Mouse (Mus musculus): ENCODE results near the gene Coro2b. TPM values are rescaled to one million over a fixed set of nuclear protein-coding genes. Genes with fewer than 3 reads are reported as not detected.

The Coro2b gene
- polyA plus RNA-seq, 1 experiment from 2014 or later = 0.98 TPM

- WGBS (ENCODE audit: insufficient replicate concordance) = 68% methylated on average over 15 of the region's 15 CpGs
- Histone ChIP-seq H3K4me3 (replicated peaks) (no peak overlapping the region), H3K4me2 (no peak overlapping the region), H3K27ac (no peak overlapping the region), H3K36me3 (no peaks in the 10 kb centered on the region), H3K27me3 (no peaks in the 10 kb centered on the region), H3K9me3 (replicated peaks) (no peaks in the 10 kb centered on the region), H3K9ac (no peak overlapping the region), H3K4me1 (replicated peaks) (peaks cover 11% of the 10 kb centered on the region)
- no peak for DNase-seq
- no peak for ATAC-seq (ENCODE audit: low read depth)
Measured at GRCm38 (mm10) chr9:62432261-62433060, 104.4 kb downstream of the Coro2b start.

GRCm38 (mm10) chr9:62430741-62431140, 106.1 kb downstream of the Coro2b start:
- no peak overlapping the region for H3K9ac ChIP-seq

GRCm38 (mm10) chr9:62427010-62427409, 109.8 kb downstream of the Coro2b start:
- Histone ChIP-seq H3K4me3 (replicated peaks) (no peak overlapping the region), H3K27me3 (no peaks in the 10 kb centered on the region), H3K9ac (no peak overlapping the region), H3K27ac (no peak overlapping the region), H3K4me1 (replicated peaks) (peaks cover 6% of the 10 kb centered on the region; the same call in 1 of the 2 replicates), H3K36me3 (no peaks in the 10 kb centered on the region), H3K4me2 (no peak overlapping the region), H3K9me3 (replicated peaks) (no peaks in the 10 kb centered on the region)
- WGBS (ENCODE audit: insufficient replicate concordance) = 47% methylated on average over 8 of the region's 8 CpGs
- ATAC-seq (ENCODE audit: low read depth) (no peak), DNase-seq (no peak)

More at GRCm38 (mm10) chr9:62430741-62431140, 106.1 kb downstream of the Coro2b start:
- H3K36me3 ChIP-seq = no peaks in the 10 kb centered on the region
- no peak overlapping the region for H3K4me3 ChIP-seq (replicated peaks)
- H3K27me3 ChIP-seq = no peaks in the 10 kb centered on the region
- WGBS (ENCODE audit: insufficient replicate concordance) = 79% methylated on average over 4 of the region's 4 CpGs
- no peak overlapping the region for H3K27ac ChIP-seq
- H3K9me3 ChIP-seq (replicated peaks) = no peaks in the 10 kb centered on the region
- DNase-seq (no peak), ATAC-seq (ENCODE audit: low read depth) (no peak)
- peaks cover 1% of the 10 kb centered on the region for H3K4me1 ChIP-seq (replicated peaks)
- no peak overlapping the region for H3K4me2 ChIP-seq

- H3K4me1 ChIP-seq (replicated peaks) = peaks cover 10% of the 10 kb centered on the region
- H3K9me3 ChIP-seq (replicated peaks) = no peaks in the 10 kb centered on the region
- H3K27ac ChIP-seq = no peak overlapping the region
- no peak overlapping the region for H3K4me3 ChIP-seq (replicated peaks)
- H3K9ac ChIP-seq = no peak overlapping the region
- 67% methylated on average over 6 of the region's 6 CpGs for WGBS (ENCODE audit: insufficient replicate concordance)
- DNase-seq (no peak), ATAC-seq (ENCODE audit: low read depth) (no peak)
- H3K4me2 ChIP-seq = no peak overlapping the region
- no peaks in the 10 kb centered on the region for H3K36me3 ChIP-seq
- no peaks in the 10 kb centered on the region for H3K27me3 ChIP-seq
Measured at GRCm38 (mm10) chr9:62426531-62426930, 110.3 kb downstream of the Coro2b start.

- ATAC-seq (ENCODE audit: low read depth) (no peak), DNase-seq (no peak)
- H3K9ac ChIP-seq = no peak overlapping the region
- H3K4me2 ChIP-seq = no peak overlapping the region
- peaks cover 15% of the 10 kb centered on the region for H3K4me1 ChIP-seq (replicated peaks)
- no peak overlapping the region for H3K4me3 ChIP-seq (replicated peaks)
- no peak overlapping the region for H3K27ac ChIP-seq
- no peaks in the 10 kb centered on the region for H3K36me3 ChIP-seq
- H3K9me3 ChIP-seq (replicated peaks) = no peaks in the 10 kb centered on the region
- 77% methylated on average over 19 of the region's 19 CpGs for WGBS (ENCODE audit: insufficient replicate concordance)
- H3K27me3 ChIP-seq = no peaks in the 10 kb centered on the region
Measured at GRCm38 (mm10) chr9:62426021-62426420, 110.8 kb downstream of the Coro2b start.

- Histone ChIP-seq H3K9me3 (replicated peaks) (no peaks in the 10 kb centered on the region), H3K36me3 (no peaks in the 10 kb centered on the region), H3K4me2 (no peak overlapping the region), H3K27me3 (no peaks in the 10 kb centered on the region), H3K27ac (no peak overlapping the region; the same call in none of the 2 replicates), H3K9ac (no peak overlapping the region), H3K4me1 (replicated peaks) (peaks cover 23% of the 10 kb centered on the region), H3K4me3 (replicated peaks) (no peak overlapping the region)
- ATAC-seq (ENCODE audit: low read depth) = no peak
- WGBS (ENCODE audit: insufficient replicate concordance) = 24% methylated on average over 5 of the region's 5 CpGs
- no peak for DNase-seq
Measured at GRCm38 (mm10) chr9:62425265-62425664, 111.6 kb downstream of the Coro2b start.

- ATAC-seq (ENCODE audit: low read depth) (no peak), DNase-seq (no peak)
- no peak overlapping the region for H3K4me2 ChIP-seq
- no peaks in the 10 kb centered on the region for H3K36me3 ChIP-seq
- peaks cover 26% of the 10 kb centered on the region for H3K4me1 ChIP-seq (replicated peaks)
- H3K4me3 ChIP-seq (replicated peaks) = no peak overlapping the region
- H3K27me3 ChIP-seq = no peaks in the 10 kb centered on the region
- WGBS (ENCODE audit: insufficient replicate concordance) = 87% methylated on average over 10 of the region's 10 CpGs
- H3K27ac ChIP-seq = no peak overlapping the region
- no peak overlapping the region for H3K9ac ChIP-seq
- H3K9me3 ChIP-seq (replicated peaks) = no peaks in the 10 kb centered on the region
Measured at GRCm38 (mm10) chr9:62423871-62424270, 113.0 kb downstream of the Coro2b start.

GRCm38 (mm10) chr9:62422926-62423325, 113.9 kb downstream of the Coro2b start:
- no peak overlapping the region for H3K4me2 ChIP-seq
- H3K4me3 ChIP-seq (replicated peaks) = no peak overlapping the region
- H3K9me3 ChIP-seq (replicated peaks) = peaks cover 3% of the 10 kb centered on the region
- H3K9ac ChIP-seq = no peak overlapping the region
- DNase-seq (no peak), ATAC-seq (ENCODE audit: low read depth) (no peak)
- no peaks in the 10 kb centered on the region for H3K27me3 ChIP-seq
- peaks cover 26% of the 10 kb centered on the region for H3K4me1 ChIP-seq (replicated peaks)
- no peaks in the 10 kb centered on the region for H3K36me3 ChIP-seq
- H3K27ac ChIP-seq = no peak overlapping the region
- 27% methylated on average over 10 of the region's 10 CpGs for WGBS (ENCODE audit: insufficient replicate concordance)

GRCm38 (mm10) chr9:62421911-62422310, 114.9 kb downstream of the Coro2b start:
- peaks cover 3% of the 10 kb centered on the region for H3K9me3 ChIP-seq (replicated peaks)
- WGBS (ENCODE audit: insufficient replicate concordance) = 79% methylated on average over 6 of the region's 6 CpGs
- peaks cover 26% of the 10 kb centered on the region for H3K4me1 ChIP-seq (replicated peaks)
- no peak for DNase-seq
- no peak overlapping the region; the same call in 1 of the 2 replicates for H3K27ac ChIP-seq
- ATAC-seq (ENCODE audit: low read depth) = no peak
- no peaks in the 10 kb centered on the region for H3K27me3 ChIP-seq
- H3K9ac ChIP-seq = no peak overlapping the region
- H3K4me3 ChIP-seq (replicated peaks) = no peak overlapping the region
- H3K36me3 ChIP-seq = no peaks in the 10 kb centered on the region
- peak overlapping the region; percentile 68; the same call in 1 of the 2 replicates for H3K4me2 ChIP-seq

GRCm38 (mm10) chr9:62421027-62421426, 115.8 kb downstream of the Coro2b start:
- Histone ChIP-seq H3K9ac (peak overlapping the region; percentile 45), H3K9me3 (replicated peaks) (peaks cover 3% of the 10 kb centered on the region), H3K27ac (peak overlapping the region; percentile 30), H3K4me1 (replicated peaks) (peaks cover 26% of the 10 kb centered on the region), H3K4me2 (peak overlapping the region; percentile 68), H3K36me3 (no peaks in the 10 kb centered on the region), H3K4me3 (replicated peaks) (peak overlapping the region; percentile 47), H3K27me3 (no peaks in the 10 kb centered on the region)
- peak; percentile 93 for ATAC-seq (ENCODE audit: low read depth)
- peak; percentile 81 for DNase-seq
- under 1% methylated on average over 13 of the region's 13 CpGs for WGBS (ENCODE audit: insufficient replicate concordance)

GRCm38 (mm10) chr9:62420261-62420917, 116.5 kb downstream of the Coro2b start:
- no peak for ATAC-seq (ENCODE audit: low read depth)
- H3K27ac ChIP-seq = peak overlapping the region; percentile 30

More at GRCm38 (mm10) chr9:62420261-62420917, 116.5 kb downstream of the Coro2b start:
- 53% methylated on average over 9 of the region's 10 CpGs for WGBS (ENCODE audit: insufficient replicate concordance)
- H3K9me3 ChIP-seq (replicated peaks) = peaks cover 3% of the 10 kb centered on the region
- peak overlapping the region; percentile 45; the same call in 1 of the 2 replicates for H3K9ac ChIP-seq
- peak overlapping the region; percentile 47 for H3K4me3 ChIP-seq (replicated peaks)
- no peak for DNase-seq
- no peaks in the 10 kb centered on the region for H3K27me3 ChIP-seq
- H3K4me1 ChIP-seq (replicated peaks) = peaks cover 26% of the 10 kb centered on the region
- peak overlapping the region; percentile 68 for H3K4me2 ChIP-seq
- no peaks in the 10 kb centered on the region for H3K36me3 ChIP-seq
